Mouse (Mus musculus): ENCODE results near the gene Drd4. TPM values are rescaled to one million over a fixed set of nuclear protein-coding genes. Genes with fewer than 3 reads are reported as not detected.

Gene Drd4
- polyA plus RNA-seq, 1 experiment from 2014 or later: 0.90 TPM

DNA sequence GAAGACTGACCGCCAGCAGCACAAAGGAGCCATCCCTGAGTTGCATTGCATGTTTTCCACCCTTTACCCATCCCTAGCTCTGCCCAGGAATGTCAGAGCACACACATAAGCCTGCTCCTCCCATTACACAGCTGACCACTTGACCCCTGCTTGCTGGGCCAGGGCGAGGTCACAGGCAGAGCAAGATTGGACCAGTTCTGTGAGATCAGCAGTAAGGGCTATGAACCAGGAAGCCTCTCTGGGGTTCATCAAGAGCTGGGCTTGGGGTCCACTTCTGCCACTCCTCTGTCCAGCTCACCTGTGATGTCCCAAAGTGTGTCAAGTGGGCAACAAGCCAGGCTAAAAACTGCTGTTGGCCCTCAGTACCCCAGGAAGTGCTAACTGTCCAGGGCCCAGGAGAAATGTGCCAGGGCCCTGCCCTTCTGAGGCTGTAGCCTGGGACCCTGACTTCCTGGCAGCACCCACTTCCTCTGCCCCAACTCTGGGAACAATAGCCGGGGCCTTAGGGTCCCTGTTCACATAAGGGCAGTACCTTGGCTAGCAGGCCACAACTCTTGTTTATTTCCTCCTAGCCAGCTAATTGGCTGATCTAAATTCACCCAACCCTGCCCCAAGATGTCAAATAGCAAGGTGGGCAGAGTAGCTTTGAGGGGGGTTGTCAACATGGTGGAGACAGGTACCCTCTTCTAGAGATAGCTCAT lies 46.1 kb downstream of the Drd4 start:
- no peak overlapping the region for H3K4me3 ChIP-seq (ENCODE audit: low read depth, low read length)
- H3K27me3 ChIP-seq (ENCODE audit: control insufficient read depth, insufficient read depth, low read length): no peaks in the 10 kb centered on the region
- no peaks in the 10 kb centered on the region for H3K9me3 ChIP-seq (ENCODE audit: control insufficient read depth, low read length)
- peaks cover 13% of the 10 kb centered on the region; the same call in 1 of the 2 replicates for H3K36me3 ChIP-seq (ENCODE audit: control insufficient read depth, insufficient read depth, low read length)
- no peak overlapping the region for H3K27ac ChIP-seq (ENCODE audit: low read depth, low read length)
- 87% methylated on average over 3 of the region's 3 CpGs for WGBS
- ATAC-seq (ENCODE audit: low read depth): no peak
- no peak overlapping the region for H3K4me2 ChIP-seq (ENCODE audit: low read depth, low read length)
- H3K9ac ChIP-seq (replicated peaks; ENCODE audit: low read depth, low read length): no peak overlapping the region
- H3K4me1 ChIP-seq (ENCODE audit: control insufficient read depth, insufficient read depth, low read length): no peaks in the 10 kb centered on the region

DNA sequence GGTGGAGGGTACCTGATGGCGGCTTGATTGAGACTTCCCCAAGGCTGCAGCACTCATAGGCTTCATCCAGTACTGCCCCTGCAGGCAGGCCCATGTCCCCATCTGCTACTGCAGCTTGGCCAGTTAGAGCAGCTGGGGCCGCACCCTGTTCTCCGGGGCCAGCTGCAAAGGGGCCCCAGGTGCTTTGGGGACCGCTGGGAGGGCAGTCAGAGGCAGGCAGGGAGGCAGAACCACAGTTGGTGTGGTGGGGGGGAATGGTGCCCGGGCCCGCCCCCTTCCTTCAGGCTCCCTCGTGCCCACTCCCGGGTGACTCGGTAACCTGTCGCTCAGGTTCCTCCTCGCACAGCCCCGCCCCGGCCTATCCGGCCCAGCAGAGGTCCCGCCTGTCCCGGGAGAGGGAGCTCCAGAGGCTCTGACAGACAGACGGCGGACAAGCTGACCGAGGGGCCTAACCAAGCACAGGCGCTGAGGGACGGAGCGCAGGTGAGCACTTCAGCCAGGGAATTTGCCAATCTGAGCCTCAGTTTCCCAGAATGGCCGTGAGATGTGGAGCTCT lies 46.8 kb downstream of the Drd4 start, which contains the start of gene Eps8l2:
Gene Eps8l2 (plus strand): TSS at position 305 of the 556 bp plus-strand sequence.
- H3K4me2 ChIP-seq (ENCODE audit: low read depth, low read length): peak within 1 kb of the TSS; percentile 29; the same call in 1 of the 2 replicates
- H3K36me3 ChIP-seq (ENCODE audit: control insufficient read depth, insufficient read depth, low read length): peaks cover 13% of the 10 kb centered on the region; the same call in 1 of the 2 replicates
- H3K27ac ChIP-seq (ENCODE audit: low read depth, low read length): no peak within 1 kb of the TSS
- no peaks in the 10 kb centered on the region for H3K9me3 ChIP-seq (ENCODE audit: control insufficient read depth, low read length)
- 0 out of 2 replicates have a peak within 1 kb of the TSS, but pooled peaks have one; percentile 0 for H3K9ac ChIP-seq (replicated peaks; ENCODE audit: low read depth, low read length)
- no peak within 1 kb of the TSS for H3K4me3 ChIP-seq (ENCODE audit: low read depth, low read length)
- WGBS: 2% methylated on average over 23 of the region's 23 CpGs
- no peaks in the 10 kb centered on the region for H3K27me3 ChIP-seq (ENCODE audit: control insufficient read depth, insufficient read depth, low read length)
- ATAC-seq (ENCODE audit: low read depth): no peak; the same call in 1 of the 2 replicates
- no peaks in the 10 kb centered on the region for H3K4me1 ChIP-seq (ENCODE audit: control insufficient read depth, insufficient read depth, low read length)

DNA sequence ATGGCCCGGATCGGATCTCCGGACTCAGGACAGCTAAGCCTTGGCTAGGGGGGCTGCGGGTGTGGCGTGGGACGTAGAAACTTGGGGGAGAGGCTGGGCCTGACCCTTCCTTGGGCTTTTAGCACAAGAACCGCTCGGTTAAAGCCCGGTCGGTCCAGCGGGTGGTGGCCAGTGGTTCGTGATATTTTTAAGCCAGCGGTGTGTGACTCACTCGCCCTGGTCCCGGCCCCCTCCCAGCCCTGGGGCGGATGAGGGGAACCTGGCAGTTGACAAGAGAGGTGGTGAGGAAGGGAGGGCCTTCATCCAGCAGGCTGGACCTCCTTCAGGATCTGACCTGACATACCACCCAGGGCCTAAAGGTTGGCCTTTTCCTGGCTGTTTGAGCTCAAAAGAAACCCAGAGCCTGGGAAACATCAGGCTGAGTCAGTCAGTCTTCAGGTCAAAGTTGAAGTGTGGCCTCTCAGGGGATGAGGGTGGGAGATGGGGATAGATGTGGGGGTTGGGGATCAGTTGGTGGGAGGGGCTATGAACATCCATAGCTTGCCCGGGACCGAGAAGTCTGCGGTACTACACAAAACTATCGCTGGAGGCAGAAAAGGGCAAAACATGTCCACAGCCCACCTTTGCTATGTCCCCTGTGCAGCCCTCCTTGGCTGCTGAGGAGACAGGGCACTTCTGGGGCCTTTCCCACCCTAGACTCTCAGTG lies 47.6 kb downstream of the Drd4 start:
- H3K4me3 ChIP-seq (ENCODE audit: low read depth, low read length): no peak overlapping the region
- 45% methylated on average over 20 of the region's 20 CpGs for WGBS
- 0 out of 2 replicates have a peak overlapping the region, but pooled peaks have one; percentile 29 for H3K4me2 ChIP-seq (ENCODE audit: low read depth, low read length)
- peaks cover 8% of the 10 kb centered on the region; the same call in 1 of the 2 replicates for H3K36me3 ChIP-seq (ENCODE audit: control insufficient read depth, insufficient read depth, low read length)
- H3K4me1 ChIP-seq (ENCODE audit: control insufficient read depth, insufficient read depth, low read length): no peaks in the 10 kb centered on the region
- no peaks in the 10 kb centered on the region for H3K27me3 ChIP-seq (ENCODE audit: control insufficient read depth, insufficient read depth, low read length)
- H3K9me3 ChIP-seq (ENCODE audit: control insufficient read depth, low read length): no peaks in the 10 kb centered on the region
- H3K9ac ChIP-seq (replicated peaks; ENCODE audit: low read depth, low read length): no peak overlapping the region
- ATAC-seq (ENCODE audit: low read depth): no peak
- no peak overlapping the region for H3K27ac ChIP-seq (ENCODE audit: low read depth, low read length)

DNA sequence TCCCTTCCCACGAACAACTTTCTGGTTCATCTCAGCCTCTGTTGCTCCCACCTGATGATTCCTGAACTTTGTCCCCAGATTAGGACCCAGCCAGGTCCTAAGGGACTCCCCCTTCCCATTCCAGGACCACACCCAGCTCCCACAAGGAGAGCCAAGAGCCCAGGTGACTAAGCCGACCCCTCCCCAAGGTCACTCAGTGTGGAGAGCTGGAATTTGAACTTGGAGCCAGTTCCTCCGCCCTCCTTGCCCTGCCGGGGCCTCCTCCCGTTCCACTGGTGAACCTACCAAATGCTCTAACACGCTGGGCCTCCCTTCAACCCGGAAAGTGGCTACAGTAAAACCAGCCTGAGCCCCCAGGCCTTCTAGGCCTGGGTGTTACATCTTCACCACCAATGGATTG lies 48.2 kb downstream of the Drd4 start:
- ATAC-seq (ENCODE audit: low read depth): no peak
- H3K9me3 ChIP-seq (ENCODE audit: control insufficient read depth, low read length): no peaks in the 10 kb centered on the region
- WGBS: 88% methylated on average over 7 of the region's 7 CpGs
- no peaks in the 10 kb centered on the region for H3K4me1 ChIP-seq (ENCODE audit: control insufficient read depth, insufficient read depth, low read length)
- no peak overlapping the region for H3K9ac ChIP-seq (replicated peaks; ENCODE audit: low read depth, low read length)
- H3K4me3 ChIP-seq (ENCODE audit: low read depth, low read length): no peak overlapping the region
- H3K27ac ChIP-seq (ENCODE audit: low read depth, low read length): no peak overlapping the region
- no peak overlapping the region for H3K4me2 ChIP-seq (ENCODE audit: low read depth, low read length)
- H3K36me3 ChIP-seq (ENCODE audit: control insufficient read depth, insufficient read depth, low read length): peaks cover 1% of the 10 kb centered on the region; the same call in 1 of the 2 replicates
- no peaks in the 10 kb centered on the region for H3K27me3 ChIP-seq (ENCODE audit: control insufficient read depth, insufficient read depth, low read length)

DNA sequence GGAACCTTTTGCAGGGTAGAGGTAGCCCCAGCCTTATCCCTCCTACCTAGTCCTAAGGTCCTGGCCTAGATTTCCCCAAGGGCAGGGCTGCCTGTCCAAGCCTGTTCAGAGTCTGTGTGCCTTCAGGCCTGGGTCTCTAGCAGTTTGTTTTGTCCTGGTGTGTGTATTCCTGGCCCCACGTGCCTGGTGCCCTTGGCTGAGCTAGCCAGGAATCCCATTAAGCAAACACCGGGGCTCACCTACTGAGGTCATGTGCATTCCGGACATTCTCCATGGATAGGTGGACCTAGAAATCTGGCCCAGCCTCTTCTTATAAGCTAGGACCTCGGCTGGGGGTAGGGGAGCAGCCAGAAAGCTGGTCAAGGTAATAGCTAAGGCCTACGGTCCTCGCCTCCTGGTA lies 48.7 kb downstream of the Drd4 start:
- no peak for ATAC-seq (ENCODE audit: low read depth)
- Histone ChIP-seq H3K4me3 (ENCODE audit: low read depth, low read length) (no peak overlapping the region), H3K9ac (replicated peaks; ENCODE audit: low read depth, low read length) (no peak overlapping the region), H3K27me3 (ENCODE audit: control insufficient read depth, insufficient read depth, low read length) (no peaks in the 10 kb centered on the region), H3K9me3 (ENCODE audit: control insufficient read depth, low read length) (no peaks in the 10 kb centered on the region), H3K27ac (ENCODE audit: low read depth, low read length) (no peak overlapping the region), H3K36me3 (ENCODE audit: control insufficient read depth, insufficient read depth, low read length) (no peaks in the 10 kb centered on the region), H3K4me1 (ENCODE audit: control insufficient read depth, insufficient read depth, low read length) (no peaks in the 10 kb centered on the region), H3K4me2 (ENCODE audit: low read depth, low read length) (no peak overlapping the region)
- 85% methylated on average over 6 of the region's 6 CpGs for WGBS

DNA sequence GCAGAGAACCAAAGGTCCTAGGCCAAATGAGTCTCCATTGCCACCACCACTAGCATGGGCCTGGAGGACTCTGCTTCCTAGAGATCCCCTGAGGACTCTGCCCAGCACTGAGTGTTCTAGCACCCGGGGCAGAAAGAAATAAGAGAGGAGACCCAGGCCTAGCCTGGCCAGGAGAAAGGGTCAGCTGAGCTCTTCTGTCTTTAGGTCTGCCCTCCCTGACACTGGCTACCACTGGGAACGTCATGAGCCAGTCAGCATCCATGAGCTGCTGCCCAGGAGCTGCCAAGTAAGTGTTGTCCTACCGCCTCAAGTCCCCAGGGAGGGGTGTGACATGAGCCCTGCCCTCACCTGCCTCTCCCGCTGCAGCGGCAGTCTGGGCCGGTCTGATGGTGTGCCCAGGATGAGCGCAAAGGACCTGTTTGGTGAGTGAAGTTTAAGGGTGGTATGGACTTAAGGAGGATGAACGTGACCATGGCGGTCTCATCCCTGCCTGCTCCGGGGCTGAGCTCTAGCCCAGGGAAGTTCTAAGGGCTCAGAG lies 50.0 kb downstream of the Drd4 start:
- H3K27me3 ChIP-seq (ENCODE audit: control insufficient read depth, insufficient read depth, low read length): no peaks in the 10 kb centered on the region
- H3K4me3 ChIP-seq (ENCODE audit: low read depth, low read length): no peak overlapping the region
- H3K27ac ChIP-seq (ENCODE audit: low read depth, low read length): no peak overlapping the region
- ATAC-seq (ENCODE audit: low read depth): no peak
- H3K36me3 ChIP-seq (ENCODE audit: control insufficient read depth, insufficient read depth, low read length): no peaks in the 10 kb centered on the region
- no peak overlapping the region for H3K9ac ChIP-seq (replicated peaks; ENCODE audit: low read depth, low read length)
- H3K4me1 ChIP-seq (ENCODE audit: control insufficient read depth, insufficient read depth, low read length): no peaks in the 10 kb centered on the region
- 94% methylated on average over 10 of the region's 10 CpGs for WGBS
- no peaks in the 10 kb centered on the region for H3K9me3 ChIP-seq (ENCODE audit: control insufficient read depth, low read length)
- no peak overlapping the region for H3K4me2 ChIP-seq (ENCODE audit: low read depth, low read length)

DNA sequence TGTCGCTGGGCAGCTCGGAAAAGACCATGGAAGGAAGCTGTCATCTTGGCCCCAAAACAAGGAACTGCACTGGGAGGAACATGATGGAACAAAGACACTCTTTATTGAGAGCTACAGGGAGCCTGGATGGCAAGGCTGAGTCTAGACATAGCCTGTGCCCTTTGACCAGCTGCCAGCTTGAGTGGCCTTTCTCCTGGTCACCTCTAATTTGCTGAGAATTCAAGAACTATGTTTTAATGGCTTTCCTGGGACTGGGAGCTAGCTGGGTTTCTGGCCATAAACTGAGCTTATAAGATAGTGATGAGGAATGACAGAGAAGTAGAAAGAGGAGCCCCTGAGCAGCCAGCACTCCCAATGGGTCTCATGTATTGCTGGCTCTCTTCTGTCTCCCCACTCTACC lies 51.4 kb downstream of the Drd4 start:
- no peak overlapping the region for H3K4me2 ChIP-seq (ENCODE audit: low read depth, low read length)
- 49% methylated on average over 2 of the region's 2 CpGs for whole genome bisulfite sequencing
- no peak overlapping the region for H3K27ac ChIP-seq (ENCODE audit: low read depth, low read length)
- ATAC-seq (ENCODE audit: low read depth): no peak
- H3K36me3 ChIP-seq (ENCODE audit: control insufficient read depth, insufficient read depth, low read length): no peaks in the 10 kb centered on the region
- no peaks in the 10 kb centered on the region for H3K9me3 ChIP-seq (ENCODE audit: control insufficient read depth, low read length)
- H3K27me3 ChIP-seq (ENCODE audit: control insufficient read depth, insufficient read depth, low read length): no peaks in the 10 kb centered on the region
- H3K4me1 ChIP-seq (ENCODE audit: control insufficient read depth, insufficient read depth, low read length): no peaks in the 10 kb centered on the region
- no peak overlapping the region for H3K9ac ChIP-seq (replicated peaks; ENCODE audit: low read depth, low read length)
- H3K4me3 ChIP-seq (ENCODE audit: low read depth, low read length): no peak overlapping the region

- Histone ChIP-seq H3K4me1 (ENCODE audit: control insufficient read depth, insufficient read depth, low read length) (no peaks in the 10 kb centered on the region), H3K4me3 (ENCODE audit: low read depth, low read length) (no peak overlapping the region), H3K9ac (replicated peaks; ENCODE audit: low read depth, low read length) (no peak overlapping the region), H3K27me3 (ENCODE audit: control insufficient read depth, insufficient read depth, low read length) (no peaks in the 10 kb centered on the region), H3K9me3 (ENCODE audit: control insufficient read depth, low read length) (no peaks in the 10 kb centered on the region), H3K4me2 (ENCODE audit: low read depth, low read length) (no peak overlapping the region), H3K36me3 (ENCODE audit: control insufficient read depth, insufficient read depth, low read length) (no peaks in the 10 kb centered on the region), H3K27ac (ENCODE audit: low read depth, low read length) (no peak overlapping the region)
- ATAC-seq (ENCODE audit: low read depth): no peak
- WGBS: 76% methylated on average over 7 of the region's 7 CpGs
Observed at GRCm38 (mm10) chr7:141343696-141344095, 51.9 kb downstream of the Drd4 start.

- H3K4me2 ChIP-seq (ENCODE audit: low read depth, low read length): no peak overlapping the region
- no peak overlapping the region for H3K27ac ChIP-seq (ENCODE audit: low read depth, low read length)
- no peak overlapping the region for H3K4me3 ChIP-seq (ENCODE audit: low read depth, low read length)
- no peak for ATAC-seq (ENCODE audit: low read depth)
- no peaks in the 10 kb centered on the region for H3K4me1 ChIP-seq (ENCODE audit: control insufficient read depth, insufficient read depth, low read length)
- no peaks in the 10 kb centered on the region for H3K9me3 ChIP-seq (ENCODE audit: control insufficient read depth, low read length)
- WGBS: 92% methylated on average over 5 of the region's 5 CpGs
- no peaks in the 10 kb centered on the region for H3K36me3 ChIP-seq (ENCODE audit: control insufficient read depth, insufficient read depth, low read length)
- H3K9ac ChIP-seq (replicated peaks; ENCODE audit: low read depth, low read length): no peak overlapping the region
- H3K27me3 ChIP-seq (ENCODE audit: control insufficient read depth, insufficient read depth, low read length): no peaks in the 10 kb centered on the region
Observed at GRCm38 (mm10) chr7:141344787-141345186, 53.0 kb downstream of the Drd4 start.

All from neural tube, embryonic 14.5 days (tissue).